In the genomic region with DNA sequence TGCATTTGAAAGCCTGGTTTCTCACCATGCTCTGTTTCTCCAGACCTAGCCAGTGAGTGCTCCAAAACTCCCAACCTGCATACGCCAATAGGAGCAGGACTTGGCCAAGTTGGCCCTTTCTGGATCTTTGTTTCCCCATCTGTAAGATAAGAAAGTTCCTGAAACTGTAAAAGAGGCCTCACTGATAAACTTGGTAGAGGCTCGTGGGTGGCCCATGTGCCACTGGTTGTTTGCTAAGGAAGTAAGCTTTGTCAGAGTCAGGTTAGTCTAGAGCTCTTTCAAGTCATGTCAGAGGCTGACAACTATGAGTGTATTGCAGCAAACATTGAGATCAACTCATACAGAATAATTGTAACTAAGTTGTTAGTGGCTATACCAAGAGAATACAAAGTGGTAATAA, we compare ENCODE assay signal across 1 mouse cellular context.
TF ChIP-seq lines count a peak whose summit lies in the region.

No protein-coding gene starts in this region.

TF ChIP-seq in MEL, 35 proteins besides CTCF, POLR2A, EP300 and RAD21 (continued from another document):
- no peak for TF ChIP-seq ZKSCAN1 (IDR thresholded peaks at IDR 0.05; ENCODE audit: low read depth, low read length)
